Mouse (Mus musculus): ENCODE data around the gene Ezh1. TPM values are rescaled to one million over a fixed set of nuclear protein-coding genes. Genes with fewer than 3 reads are reported as not detected.
A peak's percentile ranks its signal among the peaks of the same experiment; 100 is the strongest.

The Ezh1 gene
- polyA plus RNA-seq, 1 experiment from 2014 or later, result 14.9 TPM

- ATAC-seq (ENCODE audit: insufficient read depth, low FRiP score, low read depth), result no peak
- H3K36me3 ChIP-seq, result no peaks in the 10 kb centered on the region
- peak overlapping the region; percentile 35 for H3K4me3 ChIP-seq (replicated peaks)
- H3K4me1 ChIP-seq, result peaks cover 49% of the 10 kb centered on the region
- H3K9me3 ChIP-seq, result no peaks in the 10 kb centered on the region
- WGBS, result 1% methylated on average over 25 of the region's 25 CpGs
- H3K27me3 ChIP-seq (replicated peaks), result peaks cover 27% of the 10 kb centered on the region
- no peak overlapping the region for H3K27ac ChIP-seq
- no peak overlapping the region for H3K9ac ChIP-seq
- H3K4me2 ChIP-seq, result peak overlapping the region; percentile 58
These were observed 50.1 kb downstream of the Ezh1 start for GRCm38 (mm10) chr11:101176117-101176691.

- Histone ChIP-seq H3K27me3 (replicated peaks) (peaks cover 27% of the 10 kb centered on the region), H3K27ac (no peak overlapping the region), H3K4me1 (peaks cover 49% of the 10 kb centered on the region), H3K36me3 (no peaks in the 10 kb centered on the region), H3K9ac (no peak overlapping the region), H3K4me2 (peak overlapping the region; percentile 58), H3K9me3 (no peaks in the 10 kb centered on the region), H3K4me3 (replicated peaks) (peak overlapping the region; percentile 35; the same call in 1 of the 2 replicates)
- WGBS, result 11% methylated on average over 11 of the region's 11 CpGs
- no peak for ATAC-seq (ENCODE audit: insufficient read depth, low FRiP score, low read depth)
These were observed 50.6 kb downstream of the Ezh1 start for GRCm38 (mm10) chr11:101175636-101176116.

GRCm38 (mm10) chr11:101174851-101175628 is 51.2 kb downstream of the Ezh1 start, which contains the start of gene Ccr10:
Gene Ccr10 (minus strand): TSS chr11:101175443.
- Histone ChIP-seq H3K27ac (no peak within 1 kb of the TSS), H3K27me3 (replicated peaks) (peaks cover 27% of the 10 kb centered on the region), H3K9me3 (no peaks in the 10 kb centered on the region), H3K4me2 (peak within 1 kb of the TSS; percentile 81), H3K9ac (no peak within 1 kb of the TSS), H3K36me3 (no peaks in the 10 kb centered on the region), H3K4me3 (replicated peaks) (peak within 1 kb of the TSS; percentile 41), H3K4me1 (peaks cover 45% of the 10 kb centered on the region)
- ATAC-seq (ENCODE audit: insufficient read depth, low FRiP score, low read depth), result no peak
- WGBS, result 20% methylated on average over 14 of the region's 14 CpGs

- 31% methylated on average over 9 of the region's 9 CpGs for WGBS
- peak overlapping the region; percentile 81 for H3K4me2 ChIP-seq
- H3K27ac ChIP-seq, result no peak overlapping the region
- no peaks in the 10 kb centered on the region for H3K9me3 ChIP-seq
- no peaks in the 10 kb centered on the region for H3K36me3 ChIP-seq
- H3K4me1 ChIP-seq, result peaks cover 46% of the 10 kb centered on the region
- peaks cover 27% of the 10 kb centered on the region for H3K27me3 ChIP-seq (replicated peaks)
- no peak for ATAC-seq (ENCODE audit: insufficient read depth, low FRiP score, low read depth)
- H3K4me3 ChIP-seq (replicated peaks), result peak overlapping the region; percentile 41
- H3K9ac ChIP-seq, result no peak overlapping the region
These were observed 51.9 kb downstream of the Ezh1 start for GRCm38 (mm10) chr11:101174389-101174745.

GRCm38 (mm10) chr11:101173631-101174388 is 52.5 kb downstream of the Ezh1 start:
- 2% methylated on average over 61 of the region's 61 CpGs for WGBS
- Histone ChIP-seq H3K4me3 (replicated peaks) (peak overlapping the region; percentile 41), H3K4me1 (peaks cover 52% of the 10 kb centered on the region), H3K27ac (peak overlapping the region; percentile 87), H3K36me3 (no peaks in the 10 kb centered on the region), H3K4me2 (peak overlapping the region; percentile 81), H3K9ac (peak overlapping the region; percentile 14; the same call in 1 of the 2 replicates), H3K27me3 (replicated peaks) (peaks cover 26% of the 10 kb centered on the region), H3K9me3 (no peaks in the 10 kb centered on the region)
- peak; percentile 21; the same call in 1 of the 2 replicates for ATAC-seq (ENCODE audit: insufficient read depth, low FRiP score, low read depth)

GRCm38 (mm10) chr11:101173112-101173511 is 53.2 kb downstream of the Ezh1 start:
- no peak for ATAC-seq (ENCODE audit: insufficient read depth, low FRiP score, low read depth)
- 15% methylated on average over 11 of the region's 11 CpGs for whole genome bisulfite sequencing
- H3K9me3 ChIP-seq, result no peaks in the 10 kb centered on the region

GRCm38 (mm10) chr11:101172434-101172815 is 53.8 kb downstream of the Ezh1 start:
- peaks cover 57% of the 10 kb centered on the region for H3K4me1 ChIP-seq
- 10% methylated on average over 5 of the region's 5 CpGs for WGBS
- H3K27ac ChIP-seq, result peak overlapping the region; percentile 99
- no peaks in the 10 kb centered on the region for H3K9me3 ChIP-seq
- H3K4me2 ChIP-seq, result peak overlapping the region; percentile 81
- peaks cover 16% of the 10 kb centered on the region for H3K27me3 ChIP-seq (replicated peaks)
- H3K9ac ChIP-seq, result peak overlapping the region; percentile 44
- ATAC-seq (ENCODE audit: insufficient read depth, low FRiP score, low read depth), result no peak
- peak overlapping the region; percentile 57 for H3K4me3 ChIP-seq (replicated peaks)
- peaks cover 7% of the 10 kb centered on the region for H3K36me3 ChIP-seq

More at GRCm38 (mm10) chr11:101173112-101173511, 53.2 kb downstream of the Ezh1 start:
- no peak overlapping the region for H3K9ac ChIP-seq
- H3K4me2 ChIP-seq, result peak overlapping the region; percentile 81
- H3K4me1 ChIP-seq, result peaks cover 57% of the 10 kb centered on the region
- peaks cover 19% of the 10 kb centered on the region for H3K27me3 ChIP-seq (replicated peaks)
- peak overlapping the region; percentile 87 for H3K27ac ChIP-seq
- H3K36me3 ChIP-seq, result 0 out of 2 replicates have a peak, but pooled peaks cover under 1% of the 10 kb centered on the region
- H3K4me3 ChIP-seq (replicated peaks), result peak overlapping the region; percentile 41

GRCm38 (mm10) chr11:101171721-101172433 is 54.4 kb downstream of the Ezh1 start:
- Histone ChIP-seq H3K4me3 (replicated peaks) (peak overlapping the region; percentile 57), H3K27me3 (replicated peaks) (peaks cover 11% of the 10 kb centered on the region), H3K9me3 (no peaks in the 10 kb centered on the region), H3K4me2 (peak overlapping the region; percentile 81), H3K4me1 (peaks cover 51% of the 10 kb centered on the region), H3K27ac (peak overlapping the region; percentile 99), H3K36me3 (peaks cover 13% of the 10 kb centered on the region), H3K9ac (peak overlapping the region; percentile 44)
- under 1% methylated on average over 31 of the region's 31 CpGs for WGBS
- ATAC-seq (ENCODE audit: insufficient read depth, low FRiP score, low read depth), result peak; percentile 47; the same call in 1 of the 2 replicates

GRCm38 (mm10) chr11:101170811-101171610 is 55.3 kb downstream of the Ezh1 start, which contains the start of gene Plekhh3:
Gene Plekhh3 (minus strand): TSS chr11:101171351.
- peak within 1 kb of the TSS; percentile 85 for H3K4me2 ChIP-seq
- H3K27ac ChIP-seq, result peak within 1 kb of the TSS; percentile 99
- H3K9me3 ChIP-seq, result no peaks in the 10 kb centered on the region
- H3K4me1 ChIP-seq, result peaks cover 45% of the 10 kb centered on the region
- peaks cover 16% of the 10 kb centered on the region; the same call in 1 of the 2 replicates for H3K27me3 ChIP-seq (replicated peaks)
- peaks cover 21% of the 10 kb centered on the region for H3K36me3 ChIP-seq
- under 1% methylated on average over 47 of the region's 50 CpGs for WGBS
- H3K4me3 ChIP-seq (replicated peaks), result peak within 1 kb of the TSS; percentile 66
- peak within 1 kb of the TSS; percentile 69 for H3K9ac ChIP-seq
- peak; percentile 91 for ATAC-seq (ENCODE audit: insufficient read depth, low FRiP score, low read depth)

GRCm38 (mm10) chr11:101170354-101170810 is 55.9 kb downstream of the Ezh1 start, which contains the start of gene Cntnap1:
Gene Cntnap1 (plus strand): TSS chr11:101170523.
- H3K4me3 ChIP-seq (replicated peaks), result peak within 1 kb of the TSS; percentile 66
- peaks cover 45% of the 10 kb centered on the region for H3K4me1 ChIP-seq
- peaks cover 25% of the 10 kb centered on the region for H3K36me3 ChIP-seq
- H3K4me2 ChIP-seq, result peak within 1 kb of the TSS; percentile 85
- peaks cover 16% of the 10 kb centered on the region; the same call in 1 of the 2 replicates for H3K27me3 ChIP-seq (replicated peaks)
- under 1% methylated on average over 35 of the region's 35 CpGs for WGBS
- H3K9me3 ChIP-seq, result no peaks in the 10 kb centered on the region
- peak within 1 kb of the TSS; percentile 69 for H3K9ac ChIP-seq
- ATAC-seq (ENCODE audit: insufficient read depth, low FRiP score, low read depth), result no peak
- peak within 1 kb of the TSS; percentile 88 for H3K27ac ChIP-seq
